Mouse (Mus musculus): ENCODE results near the gene Phex.
A peak's percentile ranks its signal among the peaks of the same experiment; 100 is the strongest.

Phex gene

DNA sequence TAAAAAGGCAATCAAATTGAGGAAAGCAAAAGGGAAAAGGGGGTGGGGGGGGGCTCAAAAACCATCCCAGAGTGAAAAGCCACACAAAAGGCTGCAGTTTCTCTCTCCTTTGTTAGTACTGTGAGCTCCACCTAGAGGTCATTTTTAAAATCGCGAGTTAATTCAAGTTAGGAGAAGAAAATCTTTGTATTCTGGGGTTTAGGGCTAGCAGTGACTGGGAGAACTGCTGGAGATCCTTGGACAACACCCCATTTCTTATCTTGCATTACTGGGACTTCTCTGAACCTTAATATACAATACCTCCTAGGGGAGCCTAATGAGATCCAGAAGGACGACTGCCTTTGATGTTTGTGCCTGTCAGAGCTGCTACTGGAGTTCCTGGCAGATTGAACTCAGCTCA lies 107.7 kb downstream of the Phex start:
- DNase-seq (ENCODE audit: low spot score), result peak; percentile 18

- no peak for DNase-seq (ENCODE audit: low spot score)
These were observed 108.2 kb downstream of the Phex start for GRCm38 (mm10) chrX:157306796-157307405.

DNA sequence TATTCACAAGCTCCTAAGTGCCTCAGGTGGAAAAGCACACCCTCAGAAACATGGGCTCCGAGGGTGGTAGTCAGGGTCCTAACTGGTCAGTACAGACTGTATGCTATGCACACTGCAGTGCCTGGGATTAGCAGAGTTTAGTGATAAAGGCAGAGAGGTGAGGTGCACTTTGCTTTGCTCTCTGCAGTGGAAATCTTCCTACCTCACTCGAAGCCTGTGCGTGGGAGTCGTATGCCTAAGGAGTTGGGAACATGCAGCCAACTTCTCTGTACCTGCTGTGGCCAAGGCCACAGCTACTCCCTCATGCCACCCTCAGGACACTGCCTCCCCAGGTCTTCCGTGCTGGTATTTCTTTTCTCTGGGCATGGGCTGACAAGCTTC lies 109.3 kb downstream of the Phex start:
- DNase-seq (ENCODE audit: low spot score), result no peak

DNA sequence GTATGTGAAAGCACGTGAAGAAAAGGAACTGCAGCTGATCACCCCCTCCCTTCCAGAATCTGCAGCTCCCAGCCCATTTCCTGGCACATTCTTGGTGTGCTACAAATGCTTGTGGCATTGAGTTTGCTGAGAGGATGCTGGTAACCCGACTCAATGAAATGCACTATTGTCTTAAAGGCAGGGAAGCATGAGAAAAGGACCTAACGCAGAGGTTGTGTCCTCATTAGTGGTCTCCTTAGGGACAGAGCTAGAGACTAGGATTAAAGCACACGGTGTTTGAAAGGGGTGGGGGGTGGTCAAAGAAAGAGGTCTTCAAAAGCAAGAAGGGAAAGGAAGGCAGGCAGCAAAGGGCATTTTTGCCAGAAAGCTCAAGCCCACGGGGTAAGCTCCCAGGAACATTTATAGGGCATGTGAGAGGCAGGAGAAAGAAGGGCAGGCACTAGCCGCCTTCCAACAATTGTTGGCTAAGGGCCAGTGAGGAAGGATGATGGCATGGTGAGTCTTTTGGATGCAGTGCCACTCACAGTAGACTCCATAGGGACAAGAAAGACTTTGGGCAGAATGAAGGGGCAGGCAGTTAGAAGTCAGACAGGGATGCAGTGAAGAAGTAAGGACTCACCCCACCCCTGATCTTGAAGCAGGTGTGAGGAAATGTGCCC lies 109.8 kb downstream of the Phex start:
- no peak for DNase-seq (ENCODE audit: low spot score)

GRCm38 (mm10) chrX:157292411-157292810 lies 122.7 kb downstream of the Phex start:
- no peak for DNase-seq (ENCODE audit: low spot score)

- no peak for DNase-seq (ENCODE audit: low spot score)
These were observed 138.5 kb downstream of the Phex start for GRCm38 (mm10) chrX:157276581-157276980.

DNA sequence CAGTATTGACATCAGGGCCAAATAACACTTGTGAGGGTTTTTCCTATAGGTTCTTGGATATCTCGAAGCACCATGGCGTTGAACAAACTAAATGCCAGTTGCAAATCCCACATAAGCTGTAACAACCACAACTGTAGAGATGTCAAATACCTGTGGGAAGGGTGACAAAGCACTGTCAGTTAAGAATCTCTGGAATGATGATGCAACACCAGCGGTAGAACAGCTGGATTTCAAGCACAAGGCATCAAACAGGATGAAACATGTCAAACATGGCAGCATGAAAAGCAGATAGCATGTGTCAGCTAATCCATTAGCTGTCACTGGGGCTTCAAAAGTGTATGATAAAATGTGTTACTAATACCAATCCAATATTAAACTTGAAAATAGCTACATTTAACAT lies 141.8 kb downstream of the Phex start:
- no peak for DNase-seq (ENCODE audit: low spot score)

- no peak for DNase-seq (ENCODE audit: low spot score)
These were observed 143.5 kb downstream of the Phex start for GRCm38 (mm10) chrX:157271609-157272008.

DNA sequence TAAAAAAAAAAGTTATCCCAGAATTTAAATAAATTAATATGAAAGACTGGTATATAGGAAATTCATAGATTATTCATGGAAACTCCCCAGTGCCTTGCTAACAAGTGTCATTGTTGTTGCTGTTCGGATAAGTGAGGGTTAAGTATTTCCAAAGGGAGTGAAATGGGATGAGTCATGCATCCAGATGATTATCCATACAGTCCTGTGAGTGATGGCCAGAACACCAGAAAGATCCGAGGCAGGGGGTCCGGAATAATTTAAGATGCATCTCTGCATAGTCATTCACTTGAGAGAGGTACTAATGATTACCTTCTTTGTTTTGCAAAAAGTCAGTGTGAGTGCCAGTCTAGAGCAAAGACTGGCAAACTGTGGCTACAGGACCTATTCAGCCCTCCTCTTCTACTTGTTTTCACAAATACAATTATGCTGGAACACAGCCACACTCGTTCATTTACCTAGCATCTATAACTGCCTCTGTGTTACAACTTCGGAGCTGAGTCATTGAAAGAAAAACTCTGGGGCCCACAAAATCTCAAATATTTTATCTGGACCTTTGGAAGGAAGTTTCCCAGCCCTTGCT lies 145.3 kb downstream of the Phex start:
- no peak for DNase-seq (ENCODE audit: low spot score)

- DNase-seq (ENCODE audit: low spot score), result no peak
These were observed 147.0 kb downstream of the Phex start for GRCm38 (mm10) chrX:157268141-157268540.

DNA sequence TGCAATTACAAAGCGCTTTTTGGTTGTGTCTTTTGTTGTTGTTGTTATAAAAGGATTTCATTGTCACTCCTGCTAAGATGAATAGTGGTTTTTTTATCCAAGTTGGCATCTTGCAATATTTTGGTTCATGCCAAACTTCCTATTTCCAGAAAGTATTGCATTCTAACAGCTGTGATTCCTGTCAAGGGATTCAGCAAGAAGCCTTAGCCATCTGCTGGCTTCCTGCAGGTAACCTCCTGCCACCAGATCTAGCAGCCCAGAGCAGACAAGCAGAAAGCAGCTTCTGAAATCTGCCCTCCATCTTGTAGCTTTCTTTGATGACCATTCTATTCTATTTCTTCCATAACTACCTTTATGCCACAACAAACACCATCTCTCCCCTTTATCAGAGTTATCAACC lies 212.4 kb downstream of the Phex start:
- DNase-seq (ENCODE audit: low spot score), result no peak

DNA sequence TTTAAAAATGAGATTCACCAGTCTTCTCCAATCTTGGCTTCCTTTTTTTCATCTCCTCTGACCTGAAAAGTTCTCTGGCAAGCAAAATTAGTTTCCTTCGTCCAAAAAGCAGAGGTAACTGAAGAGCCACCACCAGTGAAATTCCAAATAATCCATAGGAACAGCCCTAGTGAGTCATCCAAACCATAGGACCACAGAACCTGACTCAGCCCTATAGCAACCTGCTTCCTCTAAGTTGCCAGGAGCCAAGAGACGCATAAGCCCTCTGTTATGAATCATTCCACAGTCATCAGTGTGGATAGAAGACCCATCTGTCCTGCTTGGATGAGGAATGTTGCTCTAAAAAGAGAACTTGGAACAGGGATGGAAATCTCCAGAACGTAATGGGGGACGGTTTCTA lies 230.9 kb downstream of the Phex start:
- no peak for DNase-seq (ENCODE audit: low spot score)

DNA sequence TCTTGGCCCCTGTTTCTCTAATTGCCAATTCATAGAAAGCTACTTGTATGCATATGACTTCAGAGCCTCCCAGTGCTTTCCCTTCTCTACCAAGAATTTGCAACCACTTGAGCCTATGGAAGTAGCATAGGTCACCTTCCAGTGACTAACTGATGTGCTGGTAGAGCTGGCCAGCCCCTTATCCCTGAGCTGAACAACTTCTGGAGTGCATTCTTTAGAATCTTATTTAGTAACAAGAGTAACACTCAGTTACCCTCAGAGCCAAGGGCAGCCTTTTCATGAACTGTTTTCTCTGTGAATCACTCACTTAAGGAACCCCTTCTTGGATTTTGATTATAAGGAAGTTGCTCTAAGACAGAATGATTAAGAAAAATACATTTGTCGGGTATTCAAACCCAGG lies 234.3 kb downstream of the Phex start:
- DNase-seq (ENCODE audit: low spot score), result no peak

GRCm38 (mm10) chrX:157164142-157164541 lies 251.0 kb downstream of the Phex start:
- no peak for DNase-seq (ENCODE audit: low spot score)

DNA sequence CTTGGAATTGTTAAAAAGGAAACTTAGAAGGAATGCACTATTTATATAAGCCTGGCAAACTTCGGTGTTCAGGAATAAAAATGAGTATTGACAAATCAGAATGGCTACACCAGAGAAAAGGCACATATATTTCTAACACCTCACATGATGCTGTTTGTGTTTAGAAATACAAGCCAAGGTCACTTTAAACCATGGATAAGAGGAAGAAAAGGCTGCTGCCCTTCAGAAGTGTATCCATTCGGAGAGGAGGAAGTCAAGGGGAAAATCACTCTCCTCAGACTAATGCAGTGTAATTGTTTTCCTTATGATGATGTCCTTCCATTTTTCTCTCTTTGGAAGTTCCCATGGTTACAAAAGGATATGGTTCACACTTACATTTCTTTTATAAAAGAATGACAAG lies 251.7 kb downstream of the Phex start:
- no peak for DNase-seq (ENCODE audit: low spot score)

DNA sequence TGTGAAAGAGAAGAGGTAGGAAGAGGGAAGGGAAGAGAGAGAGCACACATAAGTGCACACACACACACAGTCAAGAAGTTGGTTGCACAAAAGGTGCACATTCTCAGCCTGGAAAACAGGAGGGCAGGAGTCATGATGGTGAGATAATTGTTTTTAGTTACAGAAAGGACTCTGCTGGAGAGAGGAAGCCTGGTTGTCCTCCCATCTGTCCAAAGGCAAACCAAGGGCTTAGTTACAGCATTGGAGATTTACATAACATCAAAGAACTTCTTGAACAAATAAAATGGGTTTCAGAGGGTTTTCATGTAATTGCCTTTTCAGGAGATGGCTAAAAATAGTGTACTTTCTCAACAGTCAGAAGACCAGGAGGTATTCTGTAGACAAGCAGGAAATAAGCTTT lies 270.4 kb downstream of the Phex start:
- no peak for DNase-seq (ENCODE audit: low spot score)

- no peak for DNase-seq (ENCODE audit: low spot score)
These were observed 275.5 kb downstream of the Phex start for GRCm38 (mm10) chrX:157139601-157140000.

Data from left cerebral cortex, adult 11 months (tissue).